In the genomic region with DNA sequence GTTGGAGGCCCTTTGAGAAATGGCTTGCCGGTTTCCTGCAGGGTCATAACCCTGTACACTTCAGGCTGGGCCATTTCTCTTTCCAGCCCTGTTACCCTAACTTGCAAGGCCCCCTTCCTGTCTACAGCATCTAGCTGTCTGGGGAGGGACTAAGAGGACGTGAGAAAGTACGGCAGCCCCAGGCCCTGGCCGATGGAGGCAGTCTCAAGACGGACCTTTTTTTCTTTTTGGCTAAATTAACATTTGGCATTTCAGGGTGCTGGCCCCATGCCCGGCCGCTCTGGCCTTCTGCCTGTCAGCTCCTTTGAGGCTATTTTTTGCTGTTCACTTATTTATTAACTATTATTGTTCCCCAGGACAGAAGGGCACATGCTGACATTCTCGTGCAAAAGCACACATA, we compare ENCODE assay signal across 9 mouse cellular contexts. TPM values are rescaled to one million over a fixed set of nuclear protein-coding genes. Genes with fewer than 3 reads are reported as not detected.
DNase-seq lines count a peak whose midpoint lies in the region; ATAC-seq lines count a peak whose summit lies in the region.
"Had no signal": no experiment of that assay in that cellular context is flagged by ENCODE, and none has a peak within 500 bp of the region (broad histone marks: within the 10 kb centered on the region; RNA-seq: fewer than 3 reads in every experiment).

No protein-coding gene starts in this region.

- H3K9ac ChIP-seq in midbrain, embryonic 16.5 days (ENCODE audit: low read depth, low read length) = no peak overlapping the region
- H3K9ac ChIP-seq in midbrain, embryonic 13.5 days (replicated peaks) = no peak overlapping the region
- peak overlapping the region; percentile 23; the same call in 1 of the 2 replicates for H3K9ac ChIP-seq in heart, embryonic 16.5 days (ENCODE audit: low read length)

- H3K4me3 ChIP-seq in midbrain, embryonic 16.5 days (ENCODE audit: low read depth, low read length) = no peak overlapping the region
- H3K4me3 ChIP-seq in midbrain, embryonic 13.5 days (replicated peaks) = no peak overlapping the region
- H3K4me3 ChIP-seq in heart, embryonic 16.5 days (ENCODE audit: low read length) = no peak overlapping the region
- H3K4me3 ChIP-seq: myocyte had no signal

- H3K4me1 ChIP-seq in midbrain, embryonic 16.5 days (ENCODE audit: control insufficient read depth, insufficient read depth, low read length) = peaks cover 4% of the 10 kb centered on the region; the same call in 1 of the 2 replicates
- no peaks in the 10 kb centered on the region for H3K4me1 ChIP-seq in midbrain, embryonic 13.5 days (replicated peaks)
- peaks cover 48% of the 10 kb centered on the region for H3K4me1 ChIP-seq in heart, embryonic 16.5 days (ENCODE audit: control insufficient read depth, insufficient read depth, low read length)

- DNase-seq in lung, postnatal 10 days = peak; percentile 84
- DNase-seq in thymus, postnatal 0 days (ENCODE audit: low spot score) = no peak
- no peak for DNase-seq in retina, postnatal 1 day

- no peak overlapping the region for H3K4me2 ChIP-seq in midbrain, embryonic 16.5 days (ENCODE audit: low read length)
- H3K4me2 ChIP-seq in midbrain, embryonic 13.5 days (replicated peaks) = no peak overlapping the region
- H3K4me2 ChIP-seq in heart, embryonic 16.5 days (ENCODE audit: low read depth, low read length) = no peak overlapping the region

- H3K36me3 ChIP-seq in midbrain, embryonic 16.5 days (ENCODE audit: control insufficient read depth, insufficient read depth, low read length) = no peaks in the 10 kb centered on the region
- 0 out of 2 replicates have a peak, but pooled peaks cover 15% of the 10 kb centered on the region for H3K36me3 ChIP-seq in midbrain, embryonic 13.5 days
- H3K36me3 ChIP-seq in heart, embryonic 16.5 days (ENCODE audit: control insufficient read depth, insufficient read depth) = no peaks in the 10 kb centered on the region

- H3K27ac ChIP-seq in midbrain, embryonic 16.5 days (ENCODE audit: low read length) = no peak overlapping the region
- H3K27ac ChIP-seq in midbrain, embryonic 13.5 days = no peak overlapping the region
- peak overlapping the region; percentile 63 for H3K27ac ChIP-seq in heart, embryonic 16.5 days (ENCODE audit: low read length)

- 0 out of 2 replicates have a peak, but pooled peaks have one; percentile 5 for ATAC-seq in midbrain, embryonic 16.5 days
- ATAC-seq in midbrain, embryonic 13.5 days = no peak
- peak; percentile 43; the same call in 1 of the 2 replicates for ATAC-seq in cerebellum, adult (ENCODE audit: insufficient number of reproducible peaks, low FRiP score, low TSS enrichment)
- ATAC-seq in heart, embryonic 16.5 days (replicated peaks; ENCODE audit: extremely low read depth, insufficient read depth, low FRiP score) = peak; percentile 29; the same call in 1 of the 2 replicates
- ATAC-seq in inflammation-experienced regulatory T-cells, adult 6 months = no peak

- 57% methylated on average over 8 of the region's 8 CpGs for WGBS in midbrain, embryonic 16.5 days
- 69% methylated on average over 8 of the region's 8 CpGs for WGBS in midbrain, embryonic 13.5 days
- WGBS in heart, embryonic 16.5 days = 32% methylated on average over 8 of the region's 8 CpGs

- H3K9me3 ChIP-seq in midbrain, embryonic 16.5 days (replicated peaks; ENCODE audit: control insufficient read depth, low read length, poor library complexity, severe bottlenecking) = no peaks in the 10 kb centered on the region
- no peaks in the 10 kb centered on the region for H3K9me3 ChIP-seq in midbrain, embryonic 13.5 days
- no peaks in the 10 kb centered on the region for H3K9me3 ChIP-seq in heart, embryonic 16.5 days (replicated peaks; ENCODE audit: control insufficient read depth, low read length)

- no peaks in the 10 kb centered on the region for H3K27me3 ChIP-seq in midbrain, embryonic 16.5 days (ENCODE audit: control insufficient read depth, insufficient read depth, low read depth, low read length)
- H3K27me3 ChIP-seq in midbrain, embryonic 13.5 days = no peaks in the 10 kb centered on the region
- no peaks in the 10 kb centered on the region for H3K27me3 ChIP-seq in heart, embryonic 16.5 days (ENCODE audit: control insufficient read depth, insufficient read depth, low read length)

RNA-seq across cellular contexts. Expression of a gene that starts 24.4 kb away (rescaled TPM):
- polyA plus RNA-seq in midbrain, embryonic 16.5 days (2015; fragmentation: Nextera tagmentation; extraction: Ambion mirVana) = 7.0 and 7.1 TPM in 2 replicates
- 4.5 and 6.0 TPM in 2 replicates for polyA plus RNA-seq in midbrain, embryonic 13.5 days (2015; fragmentation: Nextera tagmentation; extraction: Ambion mirVana)
- 9.2 and 10.3 TPM in 2 replicates for polyA plus RNA-seq in heart, embryonic 16.5 days (2015; fragmentation: Nextera tagmentation; extraction: Ambion mirVana)
- polyA plus RNA-seq in thymus, postnatal 0 days (2015; fragmentation: Nextera tagmentation; extraction: Ambion mirVana) = 0.49 and 0.57 TPM in 2 replicates
- polyA plus RNA-seq in inflammation-experienced regulatory T-cells, adult 6 months (2017; shearing (Covaris generic)) = under 1 TPM; 0.04 to 0.33 (median 0.10) TPM
- polyA plus RNA-seq: myocyte had no signal

Comparison
In these comparisons a context has a peak if more than half of its experiments do, and no peak if none do; other contexts are left out.
1. ATAC-seq: peak in midbrain, embryonic 16.5 days (single experiment), cerebellum, adult (single experiment) and heart, embryonic 16.5 days (single experiment); none in midbrain, embryonic 13.5 days (single experiment) and inflammation-experienced regulatory T-cells, adult 6 months (single experiment).